Mouse (Mus musculus) heart, adult 18-20 months (tissue): Measurements from ENCODE around the gene Camta1. TPM values are rescaled to one million over a fixed set of nuclear protein-coding genes. Genes with fewer than 3 reads are reported as not detected.

Experiments
- DNase-seq, 2 experiments: peaks; one replicate each; pipeline ENCODE4 v3.0.0; 2021 to 2022; ENCODE audit warnings: mixed read lengths in 1 of 2
- total RNA-seq, 2 experiments: library from RNA; stranded (reverse); gene quantifications; 2 replicates each; pipeline ENCODE4 v1.2.3; 2021

The Camta1 gene
- total RNA-seq, 2 experiments from 2014 or later = 207 to 208 TPM

GRCm38 (mm10) chr4:151263786-151264414 lies 597.8 kb downstream of the Camta1 start:
- no peak for DNase-seq

GRCm38 (mm10) chr4:151263052-151263451 lies 598.6 kb downstream of the Camta1 start:
- no peak for DNase-seq

GRCm38 (mm10) chr4:151256622-151257021 lies 605.1 kb downstream of the Camta1 start:
- no peak for DNase-seq

GRCm38 (mm10) chr4:151250824-151251223 lies 610.9 kb downstream of the Camta1 start:
- DNase-seq = no peak

GRCm38 (mm10) chr4:151245068-151245797 lies 616.4 kb downstream of the Camta1 start:
- DNase-seq = no peak

- no peak for DNase-seq
These were observed 618.2 kb downstream of the Camta1 start for GRCm38 (mm10) chr4:151243445-151243844.

- no peak for DNase-seq
These were observed 618.9 kb downstream of the Camta1 start for GRCm38 (mm10) chr4:151242751-151243150.

GRCm38 (mm10) chr4:151240465-151240864 lies 621.2 kb downstream of the Camta1 start:
- no peak for DNase-seq

GRCm38 (mm10) chr4:151238970-151239684 lies 622.5 kb downstream of the Camta1 start:
- DNase-seq = peak; percentile 35 to 63

GRCm38 (mm10) chr4:151237501-151237900 lies 624.2 kb downstream of the Camta1 start:
- no peak for DNase-seq

GRCm38 (mm10) chr4:151234981-151235380 lies 626.7 kb downstream of the Camta1 start:
- DNase-seq = no peak

- no peak for DNase-seq
These were observed 629.6 kb downstream of the Camta1 start for GRCm38 (mm10) chr4:151232028-151232427.

GRCm38 (mm10) chr4:151229073-151229472 lies 632.6 kb downstream of the Camta1 start:
- DNase-seq = no peak

GRCm38 (mm10) chr4:151226496-151226895 lies 635.2 kb downstream of the Camta1 start:
- no peak for DNase-seq

- DNase-seq = no peak
These were observed 637.7 kb downstream of the Camta1 start for GRCm38 (mm10) chr4:151224017-151224416.

- DNase-seq = no peak
These were observed 638.2 kb downstream of the Camta1 start for GRCm38 (mm10) chr4:151223263-151223996.

- no peak for DNase-seq
These were observed 639.0 kb downstream of the Camta1 start for GRCm38 (mm10) chr4:151222635-151223034.

- no peak for DNase-seq
These were observed 645.0 kb downstream of the Camta1 start for GRCm38 (mm10) chr4:151216553-151217292.

GRCm38 (mm10) chr4:151215866-151216265 lies 645.8 kb downstream of the Camta1 start:
- no peak for DNase-seq

GRCm38 (mm10) chr4:151215179-151215578 lies 646.5 kb downstream of the Camta1 start:
- DNase-seq = no peak

GRCm38 (mm10) chr4:151213475-151213874 lies 648.2 kb downstream of the Camta1 start:
- no peak for DNase-seq

GRCm38 (mm10) chr4:151211992-151212391 lies 649.7 kb downstream of the Camta1 start:
- no peak for DNase-seq
